Mouse (Mus musculus) ovary, postnatal 36 days (tissue): ENCODE results near the gene Gdpgp1.

Experiments used
- DNase-seq: peaks from one replicate; pipeline ENCODE4 v3.0.0; 2022; ENCODE audit warnings: low spot score, mixed read lengths

The Gdpgp1 gene

DNA sequence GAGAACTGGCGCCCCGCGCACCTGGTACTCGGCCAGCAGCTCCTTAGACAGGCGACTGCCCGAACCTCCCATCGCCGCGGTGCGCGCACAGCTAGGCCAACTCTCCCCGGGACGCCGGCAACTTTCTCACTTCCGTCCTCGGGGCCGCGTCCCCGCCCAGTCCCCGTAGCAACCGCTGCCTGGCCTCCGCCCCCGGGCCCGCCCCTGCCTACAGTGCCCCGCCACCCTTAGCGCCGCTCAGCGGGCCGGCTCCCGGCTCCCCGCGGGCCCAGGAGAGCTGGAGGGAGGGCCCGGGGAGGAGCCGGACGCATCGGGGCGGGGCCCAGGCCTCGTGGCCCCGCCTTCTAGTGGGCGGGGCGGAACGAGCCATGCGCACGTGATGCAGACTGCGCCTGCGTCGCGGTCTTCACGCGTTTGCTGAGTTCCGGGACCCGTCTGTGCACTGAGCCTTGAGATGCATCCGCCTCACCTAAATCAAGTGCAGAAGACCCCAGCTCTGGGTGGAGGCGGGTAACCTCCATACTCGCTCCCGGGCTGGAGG, at the start of gene Gdpgp1, which contains the start of gene Cib1:
TSS of gene Gdpgp1 (plus strand) at position 377 of the 541 bp plus-strand sequence.
TSS of gene Cib1 (minus strand) at position 325 of the 541 bp plus-strand sequence.
- peak; percentile 99 for DNase-seq

GRCm38 (mm10) chr7:80183466-80183865, 49.2 kb upstream of the Gdpgp1 start:
- no peak for DNase-seq

DNA sequence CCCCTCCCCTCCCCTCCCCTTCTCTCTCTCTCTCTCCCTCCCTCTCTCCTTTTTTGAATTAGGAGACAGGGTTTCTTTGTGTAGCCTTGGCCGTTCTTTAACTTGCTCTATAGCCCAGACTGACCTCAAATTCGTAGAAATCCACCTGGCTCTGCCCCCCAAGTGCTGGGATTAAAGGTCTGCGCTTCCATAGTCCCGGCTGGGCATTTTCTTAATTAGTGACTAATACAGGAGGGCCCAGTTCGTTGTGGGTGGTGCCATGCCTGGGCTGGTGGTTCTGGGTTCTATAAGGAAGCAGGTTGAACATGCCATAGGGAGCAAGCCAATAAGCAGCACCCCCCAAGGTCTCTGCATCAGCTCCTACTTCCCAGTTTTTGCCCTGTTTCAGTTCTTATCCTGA, 48.7 kb upstream of the Gdpgp1 start:
- DNase-seq, result no peak

DNA sequence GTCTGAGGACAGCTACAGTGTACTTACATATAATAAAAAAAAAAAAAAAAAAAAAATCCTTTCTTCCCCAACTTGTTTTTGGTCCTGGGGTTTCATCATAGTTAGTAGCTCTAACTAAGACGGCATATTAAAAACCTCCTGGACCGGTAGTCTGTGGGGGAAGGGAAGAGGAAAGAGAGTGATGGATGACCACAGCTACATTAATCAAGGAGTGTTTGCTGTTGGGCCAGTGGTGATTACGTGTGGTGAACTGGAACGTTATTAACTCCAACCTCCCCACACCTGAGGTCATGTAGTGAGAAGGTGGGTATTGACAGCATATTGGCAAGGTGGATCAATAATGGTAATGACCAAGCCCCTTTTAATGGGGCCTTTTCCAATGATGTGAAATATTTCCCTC, 48.1 kb upstream of the Gdpgp1 start:
- no peak for DNase-seq

GRCm38 (mm10) chr7:80184968-80185367, 47.7 kb upstream of the Gdpgp1 start:
- no peak for DNase-seq

GRCm38 (mm10) chr7:80186021-80186420, 46.6 kb upstream of the Gdpgp1 start:
- DNase-seq, result peak; percentile 74

GRCm38 (mm10) chr7:80186531-80187296, 46.0 kb upstream of the Gdpgp1 start, which contains the start of gene Sema4b:
Gene Sema4b (plus strand): TSS chr7:80186841.
- DNase-seq, result peak; percentile 96

DNA sequence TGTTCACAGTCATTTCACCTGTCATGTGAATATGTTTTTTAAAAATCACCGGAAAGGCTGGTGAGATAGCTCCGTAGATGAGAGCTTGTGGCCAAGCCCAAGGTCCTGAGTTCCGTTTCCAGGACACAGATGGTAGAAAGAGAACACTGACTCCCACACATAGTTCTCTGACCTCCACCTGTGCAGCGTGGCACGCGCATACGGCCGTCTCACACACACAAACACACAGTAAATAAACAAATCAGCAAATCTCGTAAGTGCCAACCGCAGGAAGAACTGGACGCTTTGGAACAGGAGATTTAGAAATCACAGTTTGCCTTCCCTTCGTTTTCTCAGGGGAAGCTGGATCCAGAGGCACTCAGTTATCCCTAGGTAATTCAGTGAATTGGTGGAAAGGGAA, 45.2 kb upstream of the Gdpgp1 start:
- no peak for DNase-seq

GRCm38 (mm10) chr7:80188579-80189125, 44.0 kb upstream of the Gdpgp1 start:
- DNase-seq, result no peak

- DNase-seq, result no peak
These were observed 43.3 kb upstream of the Gdpgp1 start for GRCm38 (mm10) chr7:80189147-80189933.

- DNase-seq, result peak; percentile 64
These were observed 41.2 kb upstream of the Gdpgp1 start for GRCm38 (mm10) chr7:80191455-80191854.

GRCm38 (mm10) chr7:80192226-80193061, 40.2 kb upstream of the Gdpgp1 start:
- DNase-seq, result peak; percentile 88

DNA sequence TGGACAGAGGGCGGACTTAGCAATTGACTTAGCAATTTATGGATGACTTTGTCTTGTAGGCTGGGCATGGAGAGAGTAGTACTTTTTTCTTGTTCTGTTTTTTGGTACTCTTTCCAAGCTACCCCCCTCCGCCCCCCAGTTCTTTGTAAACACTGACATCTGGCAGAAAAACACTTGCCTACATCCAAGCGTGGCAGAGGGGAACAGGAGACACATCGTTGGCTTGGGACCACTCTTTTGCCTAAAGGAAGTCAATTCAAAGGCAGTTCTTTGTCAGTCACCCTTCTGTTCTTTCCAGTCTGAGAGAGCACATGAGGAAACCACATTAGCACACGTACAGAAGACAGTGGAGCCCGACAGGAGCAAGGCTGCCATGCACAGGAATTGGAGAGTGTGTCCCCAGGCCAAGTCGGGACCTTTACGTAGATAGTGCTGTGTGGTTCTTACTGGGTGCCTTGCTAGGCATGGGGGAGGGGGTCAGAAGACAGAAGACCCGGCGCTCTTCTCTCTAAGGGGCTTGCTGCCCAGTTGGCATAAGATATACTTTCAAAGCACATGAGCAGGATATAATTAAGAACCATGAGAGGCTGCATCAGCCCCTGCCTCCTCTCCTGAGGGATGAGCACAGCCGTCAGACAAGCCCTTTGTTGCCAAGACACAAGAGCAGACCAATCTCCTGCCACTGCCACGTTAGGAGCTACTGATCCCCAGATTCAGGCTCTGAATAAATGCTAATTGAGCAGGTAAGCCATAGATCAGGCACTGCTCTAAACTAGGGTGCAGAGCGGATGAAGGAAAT, 38.5 kb upstream of the Gdpgp1 start:
- DNase-seq, result no peak

DNA sequence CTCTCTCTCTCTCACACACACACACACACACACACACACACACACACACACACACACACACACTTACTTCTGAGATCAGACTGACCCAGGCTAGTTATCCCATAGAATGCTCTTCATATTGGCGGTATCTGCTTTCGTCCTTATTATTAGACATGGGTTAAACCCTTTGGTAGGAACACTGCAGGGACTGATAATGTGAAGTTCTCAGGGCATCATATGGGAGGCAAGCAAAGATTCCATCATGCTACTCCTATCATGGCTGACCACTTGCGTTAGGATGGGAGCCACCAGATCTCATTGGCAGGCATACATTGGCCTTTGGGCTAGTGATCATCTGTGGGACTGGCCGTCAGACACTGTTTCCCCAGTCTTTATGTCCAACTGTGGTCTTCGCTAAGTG, 37.5 kb upstream of the Gdpgp1 start:
- DNase-seq, result no peak

DNA sequence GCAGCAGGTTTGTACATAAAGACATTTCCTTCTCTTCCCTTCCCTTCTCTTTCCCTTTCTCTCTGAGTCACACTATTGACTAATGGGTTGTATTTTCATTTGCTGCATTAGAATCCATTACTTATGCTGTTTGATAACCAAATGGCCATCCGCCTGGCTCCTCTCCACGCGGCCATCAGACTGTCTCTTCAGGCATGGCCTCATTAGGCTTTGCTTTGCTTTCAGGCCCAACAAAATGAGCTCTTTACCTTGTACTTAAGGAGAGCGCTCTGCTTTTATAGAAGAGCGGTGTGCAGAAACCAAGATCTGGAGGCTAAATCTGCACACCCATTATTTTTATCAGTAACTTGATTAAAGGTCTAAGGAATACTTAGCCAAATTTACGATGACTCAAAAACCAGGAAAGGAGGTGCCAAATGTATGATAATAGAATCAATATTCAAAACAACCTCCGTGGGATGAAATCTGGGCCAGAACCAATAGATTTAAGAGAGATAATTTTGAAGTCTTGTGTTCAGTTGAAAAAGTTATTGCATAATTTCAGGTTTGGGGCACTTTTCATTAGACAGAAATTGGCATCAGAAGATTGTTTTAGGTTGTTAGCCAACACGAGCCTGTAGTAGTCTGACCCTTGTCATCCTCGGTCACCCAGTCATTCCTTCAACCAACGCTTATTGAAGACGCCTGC, 36.9 kb upstream of the Gdpgp1 start:
- DNase-seq, result no peak

GRCm38 (mm10) chr7:80197371-80197770, 35.3 kb upstream of the Gdpgp1 start:
- no peak for DNase-seq

- DNase-seq, result peak; percentile 89
These were observed 34.5 kb upstream of the Gdpgp1 start for GRCm38 (mm10) chr7:80197941-80198778.

GRCm38 (mm10) chr7:80198863-80199262, 33.8 kb upstream of the Gdpgp1 start:
- no peak for DNase-seq

GRCm38 (mm10) chr7:80199286-80199685, 33.4 kb upstream of the Gdpgp1 start:
- DNase-seq, result no peak
